Mouse (Mus musculus): ENCODE measurements around the gene Tcf20. TPM values are rescaled to one million over a fixed set of nuclear protein-coding genes. Genes with fewer than 3 reads are reported as not detected.
"Not testable (repeated sequence)": the region's sequence is repeated elsewhere in the genome, so short reads cannot be mapped to it uniquely, and the experiment has no call there.

Gene Tcf20
- polyA plus RNA-seq, 1 experiment from 2014 or later: 3.0 TPM

GRCm38 (mm10) chr15:82890470-82890869, 97.2 kb downstream of the Tcf20 start:
- Histone ChIP-seq H3K9ac (no peak overlapping the region), H3K27me3 (no peaks in the 10 kb centered on the region), H3K4me2 (no peak overlapping the region), H3K4me1 (replicated peaks) (peaks cover 33% of the 10 kb centered on the region), H3K9me3 (replicated peaks) (no peaks in the 10 kb centered on the region), H3K36me3 (no peaks in the 10 kb centered on the region), H3K4me3 (replicated peaks) (no peak overlapping the region), H3K27ac (no peak overlapping the region)
- ATAC-seq (ENCODE audit: low read depth): no peak
- DNase-seq: no peak

- ATAC-seq (ENCODE audit: low read depth) (no peak), DNase-seq (no peak)
- Histone ChIP-seq H3K36me3 (no peaks in the 10 kb centered on the region), H3K4me2 (no peak overlapping the region), H3K9me3 (replicated peaks) (no peaks in the 10 kb centered on the region), H3K27me3 (no peaks in the 10 kb centered on the region), H3K9ac (no peak overlapping the region), H3K4me3 (replicated peaks) (no peak overlapping the region), H3K4me1 (replicated peaks) (peaks cover 27% of the 10 kb centered on the region), H3K27ac (no peak overlapping the region)
- 60% methylated on average over 1 of the region's 1 CpGs for WGBS (ENCODE audit: insufficient replicate concordance)
Measured at GRCm38 (mm10) chr15:82889426-82889825, 98.2 kb downstream of the Tcf20 start.

GRCm38 (mm10) chr15:82888466-82888865, 99.2 kb downstream of the Tcf20 start:
- Histone ChIP-seq H3K9me3 (replicated peaks) (no peaks in the 10 kb centered on the region), H3K36me3 (no peaks in the 10 kb centered on the region), H3K9ac (no peak overlapping the region), H3K4me3 (replicated peaks) (no peak overlapping the region), H3K4me2 (no peak overlapping the region), H3K4me1 (replicated peaks) (peaks cover 27% of the 10 kb centered on the region), H3K27ac (0 out of 2 replicates have a peak overlapping the region, but pooled peaks have one; percentile 4), H3K27me3 (no peaks in the 10 kb centered on the region)
- WGBS (ENCODE audit: insufficient replicate concordance): 38% methylated on average over 2 of the region's 2 CpGs
- ATAC-seq (ENCODE audit: low read depth) (no peak), DNase-seq (no peak)

GRCm38 (mm10) chr15:82877309-82877708, 110.4 kb downstream of the Tcf20 start:
- Histone ChIP-seq H3K9ac (no peak overlapping the region), H3K4me1 (replicated peaks) (peaks cover 18% of the 10 kb centered on the region), H3K4me2 (no peak overlapping the region), H3K27me3 (no peaks in the 10 kb centered on the region), H3K36me3 (no peaks in the 10 kb centered on the region), H3K4me3 (replicated peaks) (no peak overlapping the region), H3K9me3 (replicated peaks) (no peaks in the 10 kb centered on the region), H3K27ac (no peak overlapping the region)
- DNase-seq: no peak
- no peak for ATAC-seq (ENCODE audit: low read depth)

- Histone ChIP-seq H3K9ac (no peak overlapping the region), H3K4me1 (replicated peaks) (peaks cover 23% of the 10 kb centered on the region), H3K4me3 (replicated peaks) (no peak overlapping the region), H3K4me2 (no peak overlapping the region), H3K36me3 (no peaks in the 10 kb centered on the region), H3K27me3 (no peaks in the 10 kb centered on the region), H3K27ac (no peak overlapping the region), H3K9me3 (replicated peaks) (no peaks in the 10 kb centered on the region)
- no peak for ATAC-seq (ENCODE audit: low read depth)
- WGBS (ENCODE audit: insufficient replicate concordance): 49% methylated on average over 2 of the region's 2 CpGs
- no peak for DNase-seq
Measured at GRCm38 (mm10) chr15:82876863-82877262, 110.8 kb downstream of the Tcf20 start.

GRCm38 (mm10) chr15:82872037-82872436, 115.6 kb downstream of the Tcf20 start:
- no peak overlapping the region for H3K4me2 ChIP-seq
- H3K27ac ChIP-seq: no peak overlapping the region
- H3K4me1 ChIP-seq (replicated peaks): peaks cover 15% of the 10 kb centered on the region
- DNase-seq (no peak), ATAC-seq (ENCODE audit: low read depth) (0 out of 2 replicates have a peak, but pooled peaks have one; percentile 55)
- no peaks in the 10 kb centered on the region for H3K27me3 ChIP-seq
- no peak overlapping the region for H3K9ac ChIP-seq
- no peaks in the 10 kb centered on the region for H3K9me3 ChIP-seq (replicated peaks)
- WGBS (ENCODE audit: insufficient replicate concordance): 83% methylated on average over 1 of the region's 1 CpGs
- no peak overlapping the region for H3K4me3 ChIP-seq (replicated peaks)
- H3K36me3 ChIP-seq: no peaks in the 10 kb centered on the region

GRCm38 (mm10) chr15:82866286-82866685, 121.4 kb downstream of the Tcf20 start:
- H3K27ac ChIP-seq; H3K9ac ChIP-seq; H3K27me3 ChIP-seq; H3K9me3 ChIP-seq (replicated peaks); ATAC-seq (ENCODE audit: low read depth); H3K4me3 ChIP-seq (replicated peaks); H3K36me3 ChIP-seq; H3K4me2 ChIP-seq; DNase-seq: not testable (repeated sequence)
- WGBS (ENCODE audit: insufficient replicate concordance): 75% methylated on average over 3 of the region's 3 CpGs
- peaks cover 14% of the 10 kb centered on the region for H3K4me1 ChIP-seq (replicated peaks)

- Histone ChIP-seq H3K27ac (no peak overlapping the region), H3K9ac (no peak overlapping the region), H3K4me3 (replicated peaks) (no peak overlapping the region), H3K9me3 (replicated peaks) (no peaks in the 10 kb centered on the region), H3K4me2 (no peak overlapping the region), H3K36me3 (no peaks in the 10 kb centered on the region; the same call in 1 of the 2 replicates), H3K4me1 (replicated peaks) (peaks cover 14% of the 10 kb centered on the region), H3K27me3 (no peaks in the 10 kb centered on the region)
- 63% methylated on average over 1 of the region's 1 CpGs for WGBS (ENCODE audit: insufficient replicate concordance)
- ATAC-seq (ENCODE audit: low read depth) (no peak), DNase-seq (no peak)
Measured at GRCm38 (mm10) chr15:82863674-82864073, 124.0 kb downstream of the Tcf20 start.

GRCm38 (mm10) chr15:82856652-82857378, 130.9 kb downstream of the Tcf20 start:
- no peak overlapping the region for H3K4me3 ChIP-seq (replicated peaks)
- ATAC-seq (ENCODE audit: low read depth) (no peak), DNase-seq (no peak)
- no peak overlapping the region for H3K4me2 ChIP-seq
- no peaks in the 10 kb centered on the region for H3K27me3 ChIP-seq
- H3K9me3 ChIP-seq (replicated peaks): no peaks in the 10 kb centered on the region
- no peaks in the 10 kb centered on the region for H3K4me1 ChIP-seq (replicated peaks)
- H3K36me3 ChIP-seq: peaks cover 53% of the 10 kb centered on the region
- no peak overlapping the region for H3K27ac ChIP-seq
- H3K9ac ChIP-seq: no peak overlapping the region
- 79% methylated on average over 11 of the region's 11 CpGs for WGBS (ENCODE audit: insufficient replicate concordance)

GRCm38 (mm10) chr15:82856065-82856464, 131.6 kb downstream of the Tcf20 start:
- Histone ChIP-seq H3K27me3 (no peaks in the 10 kb centered on the region), H3K36me3 (peaks cover 61% of the 10 kb centered on the region), H3K9me3 (replicated peaks) (no peaks in the 10 kb centered on the region), H3K4me1 (replicated peaks) (no peaks in the 10 kb centered on the region), H3K4me3 (replicated peaks) (no peak overlapping the region), H3K4me2 (no peak overlapping the region), H3K9ac (no peak overlapping the region), H3K27ac (no peak overlapping the region)
- DNase-seq: no peak
- WGBS (ENCODE audit: insufficient replicate concordance): 75% methylated on average over 2 of the region's 2 CpGs
- no peak for ATAC-seq (ENCODE audit: low read depth)

- Histone ChIP-seq H3K4me2 (no peak overlapping the region), H3K9ac (no peak overlapping the region), H3K4me1 (replicated peaks) (no peaks in the 10 kb centered on the region), H3K27me3 (no peaks in the 10 kb centered on the region), H3K36me3 (peaks cover 5% of the 10 kb centered on the region; the same call in 1 of the 2 replicates), H3K27ac (no peak overlapping the region), H3K4me3 (replicated peaks) (no peak overlapping the region), H3K9me3 (replicated peaks) (no peaks in the 10 kb centered on the region)
- WGBS (ENCODE audit: insufficient replicate concordance): 73% methylated on average over 3 of the region's 3 CpGs
- ATAC-seq (ENCODE audit: low read depth): no peak
- DNase-seq: no peak
Measured at GRCm38 (mm10) chr15:82839146-82839545, 148.5 kb downstream of the Tcf20 start.

GRCm38 (mm10) chr15:82829917-82830316, 157.8 kb downstream of the Tcf20 start:
- Histone ChIP-seq H3K36me3 (peaks cover 10% of the 10 kb centered on the region; the same call in 1 of the 2 replicates), H3K9ac (no peak overlapping the region), H3K4me2 (no peak overlapping the region), H3K4me1 (replicated peaks) (no peaks in the 10 kb centered on the region), H3K27ac (no peak overlapping the region), H3K9me3 (replicated peaks) (no peaks in the 10 kb centered on the region), H3K27me3 (no peaks in the 10 kb centered on the region), H3K4me3 (replicated peaks) (no peak overlapping the region)
- ATAC-seq (ENCODE audit: low read depth) (no peak), DNase-seq (no peak)
- WGBS (ENCODE audit: insufficient replicate concordance): 84% methylated on average over 6 of the region's 6 CpGs

All from liver, embryonic 13.5 days (tissue).